26 mouse cellular contexts compared by ENCODE assay signal in the genomic region with DNA sequence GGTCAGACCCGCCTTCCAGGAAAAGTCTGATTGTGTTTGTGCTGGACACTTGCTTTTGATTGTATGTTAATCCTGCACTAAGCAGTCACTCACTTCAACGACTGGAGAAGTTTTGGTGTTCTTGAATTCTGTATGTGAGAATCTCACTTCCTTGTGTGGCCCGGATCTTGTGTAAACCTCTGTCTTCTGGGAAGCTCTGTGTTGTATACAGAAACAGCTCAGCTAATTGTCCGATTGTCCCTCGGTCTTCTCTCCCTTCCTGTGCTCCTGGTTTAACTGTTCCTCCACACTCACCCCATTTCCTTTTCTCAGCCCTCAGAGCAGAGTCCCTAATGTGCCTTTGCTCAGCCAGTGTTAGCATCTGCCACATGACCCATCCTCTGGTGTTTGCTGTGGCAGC.
DNase-seq lines count a peak whose midpoint lies in the region; ATAC-seq and TF ChIP-seq lines count a peak whose summit lies in the region.
"Had no signal": no experiment of that assay in that cellular context is flagged by ENCODE, and none has a peak within 500 bp of the region (broad histone marks: within the 10 kb centered on the region; RNA-seq: fewer than 3 reads in every experiment).

No protein-coding gene starts in this region.

- WGBS in heart, embryonic 11.5 days (ENCODE audit: insufficient replicate concordance), result 69% methylated on average over 5 of the region's 5 CpGs

- TF ChIP-seq CTCF in bone marrow macrophage, adult 2 months (IDR thresholded peaks at IDR 0.05; ENCODE audit: low read depth, low read length), result no peak

- H3K36me3 ChIP-seq in heart, embryonic 11.5 days (ENCODE audit: control insufficient read depth, insufficient read depth, low read length), result no peaks in the 10 kb centered on the region
- H3K36me3 ChIP-seq in megakaryocyte, embryonic 14.5 days (replicated peaks; ENCODE audit: low read length), result no peaks in the 10 kb centered on the region
- H3K36me3 ChIP-seq: G1E; heart, embryonic 10.5 days; hindbrain, embryonic 13.5 days; liver, embryonic 13.5 days; neural tube, embryonic 13.5 days had no signal

- no peaks in the 10 kb centered on the region for H3K27me3 ChIP-seq in heart, embryonic 11.5 days (ENCODE audit: control insufficient read depth, insufficient read depth, low read length)
- H3K27me3 ChIP-seq in megakaryocyte, embryonic 14.5 days (replicated peaks), result no peaks in the 10 kb centered on the region
- H3K27me3 ChIP-seq: forebrain, embryonic 13.5 days; hindbrain, embryonic 13.5 days; liver, embryonic 13.5 days; neural tube, embryonic 13.5 days had no signal

- no peak overlapping the region for H3K27ac ChIP-seq in heart, embryonic 11.5 days (ENCODE audit: low read depth, low read length)
- H3K27ac ChIP-seq in bone marrow macrophage, adult 2 months (ENCODE audit: insufficient read depth, low read depth, low read length), result peak overlapping the region; percentile 8
- H3K27ac ChIP-seq: forebrain, embryonic 13.5 days; heart, embryonic 10.5 days; hindbrain, embryonic 13.5 days; liver, embryonic 13.5 days; neural tube, embryonic 13.5 days had no signal

- H3K4me3 ChIP-seq in heart, embryonic 11.5 days (ENCODE audit: low read depth, low read length), result no peak overlapping the region
- H3K4me3 ChIP-seq in bone marrow macrophage, adult 2 months (ENCODE audit: insufficient read depth, low read length), result no peak overlapping the region
- H3K4me3 ChIP-seq in megakaryocyte, embryonic 14.5 days (replicated peaks), result peak overlapping the region; percentile 46
- H3K4me3 ChIP-seq: erythroblast, embryonic 14.5 days; forebrain, embryonic 13.5 days; heart, embryonic 10.5 days; hindbrain, embryonic 13.5 days; liver, embryonic 13.5 days; neural tube, embryonic 13.5 days had no signal

- H3K9me3 ChIP-seq in heart, embryonic 11.5 days (replicated peaks; ENCODE audit: control insufficient read depth, low read length), result no peaks in the 10 kb centered on the region
- H3K9me3 ChIP-seq in megakaryocyte, embryonic 14.5 days, result peaks cover 38% of the 10 kb centered on the region
- H3K9me3 ChIP-seq: forebrain, embryonic 13.5 days; heart, embryonic 10.5 days; hindbrain, embryonic 13.5 days; liver, embryonic 13.5 days; neural tube, embryonic 13.5 days had no signal

- no peak for ATAC-seq in heart, embryonic 11.5 days (replicated peaks; ENCODE audit: insufficient number of reproducible peaks, low FRiP score, low TSS enrichment)
- ATAC-seq: forebrain, embryonic 13.5 days; intestine, postnatal 0 days had no signal

- TF ChIP-seq POLR2A in bone marrow macrophage, adult 2 months (IDR thresholded peaks at IDR 0.05; ENCODE audit: borderline replicate concordance, low read depth, low read length), result no peak

- no peak overlapping the region; the same call in 1 of the 2 replicates for H3K4me2 ChIP-seq in heart, embryonic 11.5 days
- H3K4me2 ChIP-seq: forebrain, embryonic 13.5 days; hindbrain, embryonic 13.5 days; liver, embryonic 13.5 days; neural tube, embryonic 13.5 days had no signal

- peak overlapping the region; percentile 22; the same call in 1 of the 2 replicates for H3K9ac ChIP-seq in heart, embryonic 11.5 days (ENCODE audit: low read depth, low read length)
- H3K9ac ChIP-seq: forebrain, embryonic 13.5 days; hindbrain, embryonic 13.5 days; liver, embryonic 13.5 days; neural tube, embryonic 13.5 days had no signal

- no peak for DNase-seq in heart, postnatal 4 days
- peak; percentile 22 for DNase-seq in lung, postnatal 10 days
- no peak for DNase-seq in lung, postnatal 36 days
- no peak for DNase-seq in layer of hippocampus, adult 9-10 months (ENCODE audit: low spot score)
- DNase-seq: adrenal gland, adult 8-10 months; cerebellum, adult 11-12 months; cerebellum, postnatal 10 days; gastrocnemius, postnatal 14 days; heart, adult 11 months; heart, postnatal 36 days; kidney, adult 9 months; kidney, postnatal 10 days; layer of hippocampus, adult 9-11 months; liver, embryonic 13.5 days; thymus, adult 2 months; thymus, postnatal 36 days had no signal

- H3K4me1 ChIP-seq in heart, embryonic 11.5 days (ENCODE audit: control insufficient read depth, insufficient read depth, low read length), result no peaks in the 10 kb centered on the region
- peaks cover 18% of the 10 kb centered on the region for H3K4me1 ChIP-seq in bone marrow macrophage, adult 2 months (ENCODE audit: control insufficient read depth, insufficient read depth, low read length)
- no peaks in the 10 kb centered on the region for H3K4me1 ChIP-seq in megakaryocyte, embryonic 14.5 days
